Mouse (Mus musculus): ENCODE measurements around the gene Flnb. TPM values are rescaled to one million over a fixed set of nuclear protein-coding genes. Genes with fewer than 3 reads are reported as not detected.

Flnb gene
- polyA plus RNA-seq, 1 experiment from 2014 or later: 13.6 TPM

DNA sequence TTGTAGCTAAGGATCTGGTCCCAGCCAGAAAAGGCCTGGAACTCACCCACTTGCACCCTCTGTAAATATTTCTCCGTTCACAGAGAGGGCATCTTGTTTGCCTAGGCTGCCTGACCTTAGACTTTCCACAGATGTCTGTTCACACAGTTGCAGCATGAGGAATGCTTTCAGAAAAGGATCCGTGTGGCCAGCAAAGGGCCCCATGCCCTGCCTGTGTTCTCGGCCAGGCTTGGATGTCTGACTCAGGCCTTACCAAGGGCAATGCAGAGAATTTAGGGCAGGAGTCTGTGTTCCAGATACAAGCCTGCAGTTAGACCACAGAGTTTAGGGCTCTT is 126.0 kb downstream of the Flnb start:
- H3K27me3 ChIP-seq (ENCODE audit: control insufficient read depth, insufficient read depth, low read length): no peaks in the 10 kb centered on the region
- no peak for DNase-seq
- H3K27ac ChIP-seq (replicated peaks; ENCODE audit: low read depth, low read length): no peak overlapping the region
- H3K4me3 ChIP-seq (replicated peaks; ENCODE audit: low read depth, low read length): no peak overlapping the region
- H3K4me2 ChIP-seq (ENCODE audit: low read length): no peak overlapping the region
- H3K4me1 ChIP-seq (ENCODE audit: control insufficient read depth, insufficient read depth, low read length): no peaks in the 10 kb centered on the region
- no peak for ATAC-seq (ENCODE audit: low FRiP score, low TSS enrichment)
- H3K9ac ChIP-seq (replicated peaks; ENCODE audit: low read length): no peak overlapping the region
- H3K9me3 ChIP-seq (ENCODE audit: control insufficient read depth, low read length): no peaks in the 10 kb centered on the region
- WGBS: 90% methylated on average over 3 of the region's 3 CpGs
- H3K36me3 ChIP-seq (ENCODE audit: control insufficient read depth, insufficient read depth, low read length): peaks cover 33% of the 10 kb centered on the region

DNA sequence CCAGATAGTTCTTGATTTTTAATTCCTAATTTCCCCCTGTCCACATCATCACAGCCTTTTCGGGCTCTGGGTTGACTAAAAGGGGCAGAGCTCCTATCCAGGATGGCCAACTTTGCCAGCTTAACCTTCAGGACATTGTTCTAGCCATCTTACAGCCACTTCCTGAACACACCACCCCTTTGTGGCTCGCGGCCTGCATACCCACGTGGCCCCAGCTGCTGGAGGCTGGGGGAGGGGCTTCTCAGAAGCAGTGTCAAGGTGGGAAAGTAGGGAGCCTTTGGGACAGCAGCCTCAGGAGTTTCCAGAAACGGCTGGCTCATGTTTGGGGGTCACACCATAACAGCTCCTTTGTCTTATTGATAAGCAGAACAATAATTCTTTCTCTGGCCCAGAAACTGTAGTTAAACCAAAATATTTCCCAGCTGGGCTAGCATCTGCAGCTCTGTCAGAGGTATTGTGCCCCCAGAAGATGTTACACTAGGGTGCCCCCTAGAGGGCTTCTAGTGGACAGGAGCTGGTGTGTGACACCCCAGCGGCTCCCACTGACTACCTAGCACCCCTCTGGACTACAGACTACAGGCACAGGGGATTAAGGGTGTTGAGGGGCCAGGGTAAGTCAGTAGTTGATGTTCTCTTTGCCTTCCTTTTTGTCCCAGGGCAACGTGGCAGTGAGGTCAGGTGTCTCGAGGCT is 126.7 kb downstream of the Flnb start:
- DNase-seq (peak; percentile 28), ATAC-seq (ENCODE audit: low FRiP score, low TSS enrichment) (no peak)
- H3K36me3 ChIP-seq (ENCODE audit: control insufficient read depth, insufficient read depth, low read length): peaks cover 34% of the 10 kb centered on the region

DNA sequence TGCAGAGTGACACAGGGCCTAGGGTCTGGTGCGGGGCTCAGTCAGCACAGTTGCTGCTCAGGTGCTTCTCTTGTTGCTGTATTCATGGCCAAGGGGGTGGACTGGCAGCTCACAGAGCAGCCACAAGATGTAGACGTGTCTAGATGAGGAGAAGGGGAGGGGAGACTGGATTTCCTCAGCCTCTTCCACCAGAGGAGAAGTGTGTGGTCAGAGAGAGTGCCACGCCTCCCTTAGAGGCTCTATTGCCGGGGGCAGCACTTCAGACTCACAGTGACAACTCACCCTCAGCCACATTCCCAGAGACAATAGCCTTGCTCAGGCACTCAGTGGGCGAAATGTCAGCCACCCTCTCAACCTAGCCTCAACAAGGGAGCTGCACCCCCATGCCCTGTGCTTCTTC is 127.5 kb downstream of the Flnb start:
- Histone ChIP-seq H3K4me3 (replicated peaks; ENCODE audit: low read depth, low read length) (no peak overlapping the region), H3K4me2 (ENCODE audit: low read length) (no peak overlapping the region), H3K27me3 (ENCODE audit: control insufficient read depth, insufficient read depth, low read length) (no peaks in the 10 kb centered on the region), H3K9me3 (ENCODE audit: control insufficient read depth, low read length) (no peaks in the 10 kb centered on the region), H3K27ac (replicated peaks; ENCODE audit: low read depth, low read length) (no peak overlapping the region), H3K9ac (replicated peaks; ENCODE audit: low read length) (no peak overlapping the region), H3K36me3 (ENCODE audit: control insufficient read depth, insufficient read depth, low read length) (peaks cover 42% of the 10 kb centered on the region), H3K4me1 (ENCODE audit: control insufficient read depth, insufficient read depth, low read length) (no peaks in the 10 kb centered on the region)
- ATAC-seq (ENCODE audit: low FRiP score, low TSS enrichment) (no peak), DNase-seq (no peak)
- 82% methylated on average over 5 of the region's 5 CpGs for WGBS

More for the DNA sequence above, 126.7 kb downstream of the Flnb start:
- H3K4me1 ChIP-seq (ENCODE audit: control insufficient read depth, insufficient read depth, low read length): no peaks in the 10 kb centered on the region
- no peak overlapping the region for H3K4me2 ChIP-seq (ENCODE audit: low read length)
- no peaks in the 10 kb centered on the region for H3K27me3 ChIP-seq (ENCODE audit: control insufficient read depth, insufficient read depth, low read length)
- 61% methylated on average over 8 of the region's 8 CpGs for WGBS
- H3K9ac ChIP-seq (replicated peaks; ENCODE audit: low read length): no peak overlapping the region
- H3K9me3 ChIP-seq (ENCODE audit: control insufficient read depth, low read length): no peaks in the 10 kb centered on the region
- H3K4me3 ChIP-seq (replicated peaks; ENCODE audit: low read depth, low read length): no peak overlapping the region
- no peak overlapping the region for H3K27ac ChIP-seq (replicated peaks; ENCODE audit: low read depth, low read length)

DNA sequence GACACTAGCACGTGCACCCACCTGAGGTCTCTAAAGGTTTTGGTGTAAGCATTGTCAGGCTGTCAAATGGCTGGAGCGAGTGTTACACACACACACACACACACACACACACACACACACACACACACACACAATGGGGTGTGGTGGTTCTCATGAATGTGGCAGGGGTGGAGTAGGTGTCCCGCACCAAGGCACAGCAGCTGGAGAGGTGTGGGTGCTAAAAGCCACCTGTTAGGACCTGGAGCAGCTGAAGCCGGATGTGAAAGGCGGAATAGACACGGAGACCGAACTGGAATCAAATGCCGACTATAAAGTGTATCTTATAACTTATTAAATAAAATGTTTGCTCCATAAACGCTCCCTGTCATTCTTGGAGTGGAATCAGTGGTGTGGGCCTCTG is 133.5 kb downstream of the Flnb start:
- DNase-seq (no peak), ATAC-seq (ENCODE audit: low FRiP score, low TSS enrichment) (no peak)
- Histone ChIP-seq H3K27ac (replicated peaks; ENCODE audit: low read depth, low read length) (no peak overlapping the region), H3K9me3 (ENCODE audit: control insufficient read depth, low read length) (no peaks in the 10 kb centered on the region), H3K27me3 (ENCODE audit: control insufficient read depth, insufficient read depth, low read length) (no peaks in the 10 kb centered on the region), H3K4me2 (ENCODE audit: low read length) (no peak overlapping the region), H3K36me3 (ENCODE audit: control insufficient read depth, insufficient read depth, low read length) (peaks cover 38% of the 10 kb centered on the region), H3K4me1 (ENCODE audit: control insufficient read depth, insufficient read depth, low read length) (no peaks in the 10 kb centered on the region), H3K9ac (replicated peaks; ENCODE audit: low read length) (no peak overlapping the region), H3K4me3 (replicated peaks; ENCODE audit: low read depth, low read length) (no peak overlapping the region)
- WGBS: 95% methylated on average over 9 of the region's 9 CpGs

GRCm38 (mm10) chr14:7952610-7953254 is 135.0 kb downstream of the Flnb start:
- WGBS: 40% methylated on average over 12 of the region's 12 CpGs
- DNase-seq: peak; percentile 22
- Histone ChIP-seq H3K27me3 (ENCODE audit: control insufficient read depth, insufficient read depth, low read length) (no peaks in the 10 kb centered on the region), H3K9ac (replicated peaks; ENCODE audit: low read length) (no peak overlapping the region), H3K36me3 (ENCODE audit: control insufficient read depth, insufficient read depth, low read length) (peaks cover 32% of the 10 kb centered on the region), H3K4me2 (ENCODE audit: low read length) (no peak overlapping the region), H3K4me1 (ENCODE audit: control insufficient read depth, insufficient read depth, low read length) (0 out of 2 replicates have a peak, but pooled peaks cover 6% of the 10 kb centered on the region), H3K9me3 (ENCODE audit: control insufficient read depth, low read length) (no peaks in the 10 kb centered on the region), H3K4me3 (replicated peaks; ENCODE audit: low read depth, low read length) (no peak overlapping the region), H3K27ac (replicated peaks; ENCODE audit: low read depth, low read length) (no peak overlapping the region; the same call in 1 of the 2 replicates)
- ATAC-seq (ENCODE audit: low FRiP score, low TSS enrichment): no peak

DNA sequence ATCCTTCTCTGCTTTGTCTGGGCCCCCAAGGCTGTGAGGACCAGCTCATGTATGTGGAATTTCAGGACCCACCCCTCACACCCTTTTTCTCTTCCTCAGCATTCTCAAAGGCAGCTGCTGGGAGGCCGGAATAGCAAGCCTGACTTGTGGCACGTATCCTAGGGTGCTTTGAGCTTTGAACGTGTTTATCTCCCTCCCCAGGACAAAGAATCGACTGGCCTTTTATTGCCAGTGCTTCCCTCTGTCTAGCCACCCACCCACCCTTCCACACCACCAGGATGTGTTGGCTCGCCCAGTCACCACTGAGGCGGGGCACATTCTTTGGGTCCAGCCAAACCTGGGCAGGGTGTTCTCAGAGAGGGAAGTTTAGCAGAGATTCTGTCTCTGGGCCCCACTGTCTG is 136.3 kb downstream of the Flnb start:
- no peak overlapping the region for H3K4me2 ChIP-seq (ENCODE audit: low read length)
- H3K9ac ChIP-seq (replicated peaks; ENCODE audit: low read length): no peak overlapping the region
- no peak for ATAC-seq (ENCODE audit: low FRiP score, low TSS enrichment)
- no peak for DNase-seq
- H3K4me1 ChIP-seq (ENCODE audit: control insufficient read depth, insufficient read depth, low read length): 0 out of 2 replicates have a peak, but pooled peaks cover 6% of the 10 kb centered on the region
- peaks cover 22% of the 10 kb centered on the region for H3K36me3 ChIP-seq (ENCODE audit: control insufficient read depth, insufficient read depth, low read length)
- H3K27me3 ChIP-seq (ENCODE audit: control insufficient read depth, insufficient read depth, low read length): no peaks in the 10 kb centered on the region
- no peak overlapping the region for H3K4me3 ChIP-seq (replicated peaks; ENCODE audit: low read depth, low read length)
- WGBS: 38% methylated on average over 6 of the region's 6 CpGs
- H3K27ac ChIP-seq (replicated peaks; ENCODE audit: low read depth, low read length): no peak overlapping the region
- H3K9me3 ChIP-seq (ENCODE audit: control insufficient read depth, low read length): no peaks in the 10 kb centered on the region

- Histone ChIP-seq H3K4me3 (replicated peaks; ENCODE audit: low read depth, low read length) (no peak overlapping the region), H3K9ac (replicated peaks; ENCODE audit: low read length) (no peak overlapping the region), H3K9me3 (ENCODE audit: control insufficient read depth, low read length) (no peaks in the 10 kb centered on the region), H3K27ac (replicated peaks; ENCODE audit: low read depth, low read length) (no peak overlapping the region), H3K36me3 (ENCODE audit: control insufficient read depth, insufficient read depth, low read length) (peaks cover 1% of the 10 kb centered on the region; the same call in 1 of the 2 replicates), H3K27me3 (ENCODE audit: control insufficient read depth, insufficient read depth, low read length) (no peaks in the 10 kb centered on the region), H3K4me1 (ENCODE audit: control insufficient read depth, insufficient read depth, low read length) (0 out of 2 replicates have a peak, but pooled peaks cover 6% of the 10 kb centered on the region), H3K4me2 (ENCODE audit: low read length) (no peak overlapping the region)
- ATAC-seq (ENCODE audit: low FRiP score, low TSS enrichment) (no peak), DNase-seq (no peak)
- WGBS: 83% methylated on average over 10 of the region's 10 CpGs
Measured at GRCm38 (mm10) chr14:7956427-7956826, 138.7 kb downstream of the Flnb start.

GRCm38 (mm10) chr14:7957049-7957448 is 139.3 kb downstream of the Flnb start, which contains the start of gene Gm45521:
Gm45521 (plus strand) TSS chr14:7957288.
- peak; percentile 7; the same call in 1 of the 2 replicates for ATAC-seq (ENCODE audit: low FRiP score, low TSS enrichment)
- 51% methylated on average over 9 of the region's 9 CpGs for WGBS
- H3K4me2 ChIP-seq (ENCODE audit: low read length): no peak within 1 kb of the TSS
- 0 out of 2 replicates have a peak, but pooled peaks cover 6% of the 10 kb centered on the region for H3K4me1 ChIP-seq (ENCODE audit: control insufficient read depth, insufficient read depth, low read length)
- no peak within 1 kb of the TSS for H3K4me3 ChIP-seq (replicated peaks; ENCODE audit: low read depth, low read length)
- 0 out of 2 replicates have a peak within 1 kb of the TSS, but pooled peaks have one; percentile 3 for H3K9ac ChIP-seq (replicated peaks; ENCODE audit: low read length)
- peak; percentile 31 for DNase-seq
- H3K36me3 ChIP-seq (ENCODE audit: control insufficient read depth, insufficient read depth, low read length): no peaks in the 10 kb centered on the region
- no peaks in the 10 kb centered on the region for H3K27me3 ChIP-seq (ENCODE audit: control insufficient read depth, insufficient read depth, low read length)
- no peak within 1 kb of the TSS for H3K27ac ChIP-seq (replicated peaks; ENCODE audit: low read depth, low read length)
- no peaks in the 10 kb centered on the region for H3K9me3 ChIP-seq (ENCODE audit: control insufficient read depth, low read length)

- Histone ChIP-seq H3K9ac (replicated peaks; ENCODE audit: low read length) (no peak overlapping the region), H3K4me3 (replicated peaks; ENCODE audit: low read depth, low read length) (no peak overlapping the region), H3K4me2 (ENCODE audit: low read length) (no peak overlapping the region), H3K9me3 (ENCODE audit: control insufficient read depth, low read length) (no peaks in the 10 kb centered on the region), H3K27ac (replicated peaks; ENCODE audit: low read depth, low read length) (no peak overlapping the region), H3K4me1 (ENCODE audit: control insufficient read depth, insufficient read depth, low read length) (0 out of 2 replicates have a peak, but pooled peaks cover 6% of the 10 kb centered on the region), H3K27me3 (ENCODE audit: control insufficient read depth, insufficient read depth, low read length) (no peaks in the 10 kb centered on the region), H3K36me3 (ENCODE audit: control insufficient read depth, insufficient read depth, low read length) (no peaks in the 10 kb centered on the region)
- peak; percentile 61 for DNase-seq
- peak; percentile 55; the same call in 1 of the 2 replicates for ATAC-seq (ENCODE audit: low FRiP score, low TSS enrichment)
- WGBS: 53% methylated on average over 11 of the region's 11 CpGs
Measured at GRCm38 (mm10) chr14:7960616-7961015, 142.9 kb downstream of the Flnb start.
